In genomic region chr6:72388791-72389329, GRCm38 (mm10) we compare ENCODE assay signal across 8 mouse cellular contexts. TPM values are rescaled to one million over a fixed set of nuclear protein-coding genes. Genes with fewer than 3 reads are reported as not detected.
DNase-seq lines count a peak whose midpoint lies in the region; ATAC-seq and TF ChIP-seq lines count a peak whose summit lies in the region.
"Had no signal": no experiment of that assay in that cellular context is flagged by ENCODE, and none has a peak within 500 bp of the region (broad histone marks: within the 10 kb centered on the region; RNA-seq: fewer than 3 reads in every experiment).

No protein-coding gene starts in this region.

- peaks cover 36% of the 10 kb centered on the region for H3K4me1 ChIP-seq in kidney, embryonic 16.5 days (ENCODE audit: insufficient read depth, low read length)
- peaks cover 46% of the 10 kb centered on the region for H3K4me1 ChIP-seq in embryonic facial prominence, embryonic 10.5 days
- peaks cover 24% of the 10 kb centered on the region for H3K4me1 ChIP-seq in intestine, embryonic 15.5 days (replicated peaks)
- H3K4me1 ChIP-seq in liver, postnatal 0 days (ENCODE audit: insufficient read depth), result peaks cover 31% of the 10 kb centered on the region

- no peak for ATAC-seq in kidney, embryonic 16.5 days (ENCODE audit: low FRiP score, low TSS enrichment)
- no peak for ATAC-seq in intestine, embryonic 15.5 days
- no peak for ATAC-seq in liver, postnatal 0 days

- H3K9me3 ChIP-seq in kidney, embryonic 16.5 days (ENCODE audit: low read length), result no peaks in the 10 kb centered on the region
- H3K9me3 ChIP-seq in embryonic facial prominence, embryonic 10.5 days, result no peaks in the 10 kb centered on the region
- H3K9me3 ChIP-seq in intestine, embryonic 15.5 days, result no peaks in the 10 kb centered on the region
- no peaks in the 10 kb centered on the region for H3K9me3 ChIP-seq in liver, postnatal 0 days (ENCODE audit: low read length)

- H3K4me3 ChIP-seq in kidney, embryonic 16.5 days (ENCODE audit: low read length), result peak overlapping the region; percentile 70
- 0 out of 2 replicates have a peak overlapping the region, but pooled peaks have one; percentile 64 for H3K4me3 ChIP-seq in embryonic facial prominence, embryonic 10.5 days
- H3K4me3 ChIP-seq in intestine, embryonic 15.5 days (replicated peaks), result peak overlapping the region; percentile 60; the same call in 1 of the 2 replicates
- peak overlapping the region; percentile 64 for H3K4me3 ChIP-seq in liver, postnatal 0 days (ENCODE audit: low read depth, low read length)

- no peak for TF ChIP-seq CTCF in liver, postnatal 0 days (IDR thresholded peaks at IDR 0.05; ENCODE audit: low read depth)

- WGBS in kidney, embryonic 16.5 days, result 83% methylated on average over 6 of the region's 6 CpGs
- 84% methylated on average over 6 of the region's 6 CpGs for WGBS in embryonic facial prominence, embryonic 10.5 days
- 75% methylated on average over 6 of the region's 6 CpGs for WGBS in intestine, embryonic 15.5 days
- WGBS in liver, postnatal 0 days (ENCODE audit: insufficient replicate concordance), result 53% methylated on average over 6 of the region's 6 CpGs

- H3K36me3 ChIP-seq in kidney, embryonic 16.5 days (ENCODE audit: insufficient read depth, low read length), result peaks cover 15% of the 10 kb centered on the region
- H3K36me3 ChIP-seq in embryonic facial prominence, embryonic 10.5 days (replicated peaks), result peaks cover 17% of the 10 kb centered on the region
- peaks cover 8% of the 10 kb centered on the region; the same call in 1 of the 2 replicates for H3K36me3 ChIP-seq in intestine, embryonic 15.5 days
- H3K36me3 ChIP-seq in liver, postnatal 0 days (replicated peaks; ENCODE audit: insufficient read depth, low read length), result peaks cover 44% of the 10 kb centered on the region

- no peak for TF ChIP-seq EP300 in liver, postnatal 0 days (IDR thresholded peaks at IDR 0.05; ENCODE audit: low read depth)

- H3K9ac ChIP-seq in kidney, embryonic 16.5 days (replicated peaks; ENCODE audit: low read length), result peak overlapping the region; percentile 85
- H3K9ac ChIP-seq in intestine, embryonic 15.5 days, result peak overlapping the region; percentile 79; the same call in 1 of the 2 replicates
- H3K9ac ChIP-seq in liver, postnatal 0 days (replicated peaks), result peak overlapping the region; percentile 86

- peak overlapping the region; percentile 97; the same call in 1 of the 2 replicates for H3K27ac ChIP-seq in kidney, embryonic 16.5 days (ENCODE audit: low read length)
- no peak overlapping the region for H3K27ac ChIP-seq in embryonic facial prominence, embryonic 10.5 days (replicated peaks)
- H3K27ac ChIP-seq in intestine, embryonic 15.5 days, result peak overlapping the region; percentile 98
- H3K27ac ChIP-seq in liver, postnatal 0 days (ENCODE audit: low read depth), result peak overlapping the region; percentile 98

- peak overlapping the region; percentile 77 for H3K4me2 ChIP-seq in kidney, embryonic 16.5 days (replicated peaks; ENCODE audit: low read depth, low read length)
- peak overlapping the region; percentile 74 for H3K4me2 ChIP-seq in intestine, embryonic 15.5 days (replicated peaks)
- H3K4me2 ChIP-seq in liver, postnatal 0 days (ENCODE audit: low read depth, low read length), result peak overlapping the region; percentile 80

- no peaks in the 10 kb centered on the region for H3K27me3 ChIP-seq in kidney, embryonic 16.5 days (ENCODE audit: insufficient read depth, low read length)
- 0 out of 2 replicates have a peak, but pooled peaks cover 3% of the 10 kb centered on the region for H3K27me3 ChIP-seq in embryonic facial prominence, embryonic 10.5 days (replicated peaks; ENCODE audit: low read depth, poor library complexity, severe bottlenecking)
- no peaks in the 10 kb centered on the region for H3K27me3 ChIP-seq in intestine, embryonic 15.5 days (replicated peaks)
- H3K27me3 ChIP-seq in liver, postnatal 0 days (ENCODE audit: insufficient read depth, low read length), result no peaks in the 10 kb centered on the region

- no peak for DNase-seq in kidney, postnatal 14 days
- DNase-seq in embryonic facial prominence, embryonic 10.5 days (ENCODE audit: low spot score), result no peak
- DNase-seq in liver, postnatal 0 days, result no peak
- DNase-seq in ovary, adult 18-20 months (ENCODE audit: low spot score), result no peak
- DNase-seq in testis, postnatal 14 days (ENCODE audit: low spot score), result no peak
- DNase-seq: kidney, adult 9 months had no signal

RNA-seq across cellular contexts. Expression of gene Vamp8, which starts 1.6 kb away (rescaled TPM):
- 154 and 180 TPM in 2 replicates for polyA plus RNA-seq in kidney, embryonic 16.5 days (2015; fragmentation: Nextera tagmentation; extraction: Ambion mirVana)
- 53.2 and 59.8 TPM in 2 replicates for polyA plus RNA-seq in embryonic facial prominence, embryonic 10.5 days (2016; fragmentation: Nextera tagmentation; extraction: Ambion mirVana)
- polyA plus RNA-seq in intestine, embryonic 15.5 days (2015; fragmentation: Nextera tagmentation; extraction: Ambion mirVana), result 193 and 229 TPM in 2 replicates
- polyA plus RNA-seq in liver, postnatal 0 days (2015; fragmentation: Nextera tagmentation; extraction: Ambion mirVana), result 263 and 277 TPM in 2 replicates

RNA-seq across cellular contexts. Expression of gene Vamp5, which starts 8.6 kb away (rescaled TPM):
- 35.7 and 42.5 TPM in 2 replicates for polyA plus RNA-seq in kidney, embryonic 16.5 days (2015; fragmentation: Nextera tagmentation; extraction: Ambion mirVana)
- polyA plus RNA-seq in embryonic facial prominence, embryonic 10.5 days (2016; fragmentation: Nextera tagmentation; extraction: Ambion mirVana), result 13.6 and 15.9 TPM in 2 replicates
- 19.2 and 19.4 TPM in 2 replicates for polyA plus RNA-seq in intestine, embryonic 15.5 days (2015; fragmentation: Nextera tagmentation; extraction: Ambion mirVana)
- polyA plus RNA-seq in liver, postnatal 0 days (2015; fragmentation: Nextera tagmentation; extraction: Ambion mirVana), result 50.8 and 53.1 TPM in 2 replicates

RNA-seq across cellular contexts. Expression of gene Rnf181, which starts 22.1 kb away (rescaled TPM):
- 153 and 164 TPM in 2 replicates for polyA plus RNA-seq in kidney, embryonic 16.5 days (2015; fragmentation: Nextera tagmentation; extraction: Ambion mirVana)
- 106 and 111 TPM in 2 replicates for polyA plus RNA-seq in embryonic facial prominence, embryonic 10.5 days (2016; fragmentation: Nextera tagmentation; extraction: Ambion mirVana)
- 122 and 133 TPM in 2 replicates for polyA plus RNA-seq in intestine, embryonic 15.5 days (2015; fragmentation: Nextera tagmentation; extraction: Ambion mirVana)
- polyA plus RNA-seq in liver, postnatal 0 days (2015; fragmentation: Nextera tagmentation; extraction: Ambion mirVana), result 61.0 and 63.2 TPM in 2 replicates

RNA-seq across cellular contexts. Expression of gene Ggcx, which starts 25.2 kb away (rescaled TPM):
- 31.4 and 35.6 TPM in 2 replicates for polyA plus RNA-seq in kidney, embryonic 16.5 days (2015; fragmentation: Nextera tagmentation; extraction: Ambion mirVana)
- 20.4 and 21.1 TPM in 2 replicates for polyA plus RNA-seq in embryonic facial prominence, embryonic 10.5 days (2016; fragmentation: Nextera tagmentation; extraction: Ambion mirVana)
- polyA plus RNA-seq in intestine, embryonic 15.5 days (2015; fragmentation: Nextera tagmentation; extraction: Ambion mirVana), result 23.8 and 23.9 TPM in 2 replicates
- polyA plus RNA-seq in liver, postnatal 0 days (2015; fragmentation: Nextera tagmentation; extraction: Ambion mirVana), result 16.2 and 20.7 TPM in 2 replicates

RNA-seq across cellular contexts. Expression of gene Tmem150a, which starts 33.6 kb away (rescaled TPM):
- 40.8 and 43.9 TPM in 2 replicates for polyA plus RNA-seq in kidney, embryonic 16.5 days (2015; fragmentation: Nextera tagmentation; extraction: Ambion mirVana)
- 6.1 and 6.3 TPM in 2 replicates for polyA plus RNA-seq in embryonic facial prominence, embryonic 10.5 days (2016; fragmentation: Nextera tagmentation; extraction: Ambion mirVana)
- 11.3 and 14.4 TPM in 2 replicates for polyA plus RNA-seq in intestine, embryonic 15.5 days (2015; fragmentation: Nextera tagmentation; extraction: Ambion mirVana)
- polyA plus RNA-seq in liver, postnatal 0 days (2015; fragmentation: Nextera tagmentation; extraction: Ambion mirVana), result 92.3 and 113 TPM in 2 replicates
